Comparison of ENCODE assay signal across 9 mouse cellular contexts in genomic region chr3:105078231-105078826, GRCm38 (mm10). TPM values are rescaled to one million over a fixed set of nuclear protein-coding genes. Genes with fewer than 3 reads are reported as not detected.
DNase-seq lines count a peak whose midpoint lies in the region; ATAC-seq and TF ChIP-seq lines count a peak whose summit lies in the region.
"Had no signal": no experiment of that assay in that cellular context is flagged by ENCODE, and none has a peak within 500 bp of the region (broad histone marks: within the 10 kb centered on the region; RNA-seq: fewer than 3 reads in every experiment).

No protein-coding gene starts in this region.

- DNase-seq in cerebellum, adult 11 months, result peak; percentile 46
- peak; percentile 85 for DNase-seq in forebrain, embryonic 14.5 days (ENCODE audit: low spot score)
- peak; percentile 74 to 82 for DNase-seq in heart, postnatal 14 days
- peak; percentile 63 to 90 for DNase-seq in kidney, postnatal 36 days
- DNase-seq in lung, adult 18-20 months, result peak; percentile 57 to 68
- DNase-seq in ovary, postnatal 10 days (ENCODE audit: low spot score), result peak; percentile 49
- peak; percentile 64 for DNase-seq in yolk sac, embryonic 10.5 days (ENCODE audit: low spot score)

- H3K27ac ChIP-seq in ES-Bruce4 (ENCODE audit: insufficient read depth, low read length), result no peak overlapping the region
- no peak overlapping the region for H3K27ac ChIP-seq in forebrain, embryonic 14.5 days (ENCODE audit: low read depth, low read length)

- no peaks in the 10 kb centered on the region for H3K9me3 ChIP-seq in ES-Bruce4 (replicated peaks; ENCODE audit: control insufficient read depth, insufficient read depth, low read length, poor library complexity, severe bottlenecking)
- H3K9me3 ChIP-seq in forebrain, embryonic 14.5 days (replicated peaks; ENCODE audit: control insufficient read depth, low read length), result no peaks in the 10 kb centered on the region

- peak; percentile 96 for ATAC-seq in forebrain, embryonic 14.5 days

- WGBS in forebrain, embryonic 14.5 days, result 20% methylated on average over 7 of the region's 7 CpGs

- H3K9ac ChIP-seq in ES-Bruce4 (ENCODE audit: low read depth, poor library complexity, severe bottlenecking), result no peak overlapping the region
- no peak overlapping the region for H3K9ac ChIP-seq in forebrain, embryonic 14.5 days (ENCODE audit: low read length)

- peak; percentile 87 for TF ChIP-seq CTCF in ES-Bruce4 (IDR thresholded peaks at IDR 0.05; ENCODE audit: low read depth, low read length)

- H3K4me2 ChIP-seq in forebrain, embryonic 14.5 days (ENCODE audit: low read length), result no peak overlapping the region

- no peak for TF ChIP-seq POLR2A in ES-Bruce4 (IDR thresholded peaks at IDR 0.05; ENCODE audit: insufficient read depth, low read length)

- TF ChIP-seq EP300 in ES-Bruce4 (IDR thresholded peaks at IDR 0.05; ENCODE audit: insufficient read depth, low read depth, low read length), result 0 out of 2 replicates have a peak, but pooled peaks have one; percentile 18

- intact Hi-C loops in heart, postnatal 14 days (cut with DNase I), result loop anchor here (1.0 kb wide), 1 partner anchor 87 kb away; no protein-coding TSS in a partner anchor

- H3K36me3 ChIP-seq in ES-Bruce4 (ENCODE audit: control insufficient read depth, insufficient read depth, low read length, poor library complexity, severe bottlenecking), result no peaks in the 10 kb centered on the region
- no peaks in the 10 kb centered on the region for H3K36me3 ChIP-seq in forebrain, embryonic 14.5 days (ENCODE audit: control insufficient read depth, insufficient read depth, low read length)

- H3K4me3 ChIP-seq in ES-Bruce4 (ENCODE audit: low read depth, low read length), result no peak overlapping the region
- no peak overlapping the region for H3K4me3 ChIP-seq in forebrain, embryonic 14.5 days (ENCODE audit: low read depth, low read length)

- H3K27me3 ChIP-seq in ES-Bruce4 (ENCODE audit: control insufficient read depth, insufficient read depth, low read length, poor library complexity, severe bottlenecking), result no peaks in the 10 kb centered on the region
- no peaks in the 10 kb centered on the region for H3K27me3 ChIP-seq in forebrain, embryonic 14.5 days (replicated peaks; ENCODE audit: control insufficient read depth, insufficient read depth, low read length)

- H3K4me1 ChIP-seq in ES-Bruce4 (ENCODE audit: control insufficient read depth, insufficient read depth, low read length), result no peaks in the 10 kb centered on the region
- H3K4me1 ChIP-seq in forebrain, embryonic 14.5 days (ENCODE audit: control insufficient read depth, insufficient read depth, low read length), result no peaks in the 10 kb centered on the region

RNA-seq across cellular contexts. Expression of gene 4930564D02Rik, which starts 11.7 kb away (rescaled TPM):
- not detected in 2 replicates for polyA plus RNA-seq in ES-Bruce4 (2011; ENCODE audit: insufficient read depth, insufficient read length, low read depth, missing spikeins)
- polyA plus RNA-seq in forebrain, embryonic 14.5 days (2014; fragmentation: Nextera tagmentation; extraction: Ambion mirVana), result not detected in 2 replicates
- not detected for total RNA-seq in heart, postnatal 14 days (2021)
- total RNA-seq: adrenal gland, postnatal 4 days had no signal

RNA-seq across cellular contexts. Expression of gene Cttnbp2nl, which starts 25.4 kb away (rescaled TPM):
- polyA plus RNA-seq in ES-Bruce4 (2011; ENCODE audit: insufficient read depth, insufficient read length, low read depth, missing spikeins), result 46.2 and 50.0 TPM in 2 replicates
- 42.8 and 51.3 TPM in 2 replicates for polyA plus RNA-seq in forebrain, embryonic 14.5 days (2014; fragmentation: Nextera tagmentation; extraction: Ambion mirVana)
- total RNA-seq in heart, postnatal 14 days (2021), result 10 to 100 TPM; 30.2 to 31.3 TPM
